Mouse (Mus musculus) adrenal gland, postnatal 25 days (tissue): ENCODE measurements around the gene Kcnk12. TPM values are rescaled to one million over a fixed set of nuclear protein-coding genes. Genes with fewer than 3 reads are reported as not detected.

ENCODE experiments used
- DNase-seq: peaks from one replicate; pipeline ENCODE4 v3.0.0; 2021; ENCODE audit warnings: mixed read lengths
- total RNA-seq: library from RNA; stranded (reverse); gene quantifications from 2 replicates; pipeline ENCODE4 v1.2.3, GENCODE M21; 2021

Kcnk12 gene
- total RNA-seq, 1 experiment from 2014 or later: 0.73 TPM

- no peak for DNase-seq
These were observed 12.1 kb downstream of the Kcnk12 start for GRCm38 (mm10) chr17:87785721-87786120.

DNA sequence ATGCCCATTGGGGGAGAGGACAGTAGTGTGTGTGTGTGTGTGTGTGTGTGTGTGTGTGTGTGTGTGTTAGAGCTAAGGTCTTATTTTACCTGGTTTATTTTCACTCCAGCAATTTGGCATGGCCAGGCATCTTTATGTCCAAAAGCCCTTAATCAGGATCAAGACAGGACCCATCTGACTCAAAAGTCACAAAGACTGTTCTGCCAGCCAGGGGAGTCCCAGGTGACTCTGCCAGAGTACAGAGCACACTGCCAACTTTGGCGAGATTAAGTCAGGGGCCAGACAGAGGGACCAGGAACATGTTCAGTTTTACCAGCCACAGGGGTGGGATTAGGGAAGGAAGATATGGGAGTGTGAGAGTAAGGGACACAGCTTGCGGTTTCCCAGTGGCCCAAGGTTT is 12.9 kb downstream of the Kcnk12 start:
- no peak for DNase-seq

GRCm38 (mm10) chr17:87784141-87784831 is 13.5 kb downstream of the Kcnk12 start:
- no peak for DNase-seq

- DNase-seq: no peak
These were observed 16.6 kb downstream of the Kcnk12 start for GRCm38 (mm10) chr17:87781244-87781643.

- no peak for DNase-seq
These were observed 17.6 kb downstream of the Kcnk12 start for GRCm38 (mm10) chr17:87780164-87780563.

DNA sequence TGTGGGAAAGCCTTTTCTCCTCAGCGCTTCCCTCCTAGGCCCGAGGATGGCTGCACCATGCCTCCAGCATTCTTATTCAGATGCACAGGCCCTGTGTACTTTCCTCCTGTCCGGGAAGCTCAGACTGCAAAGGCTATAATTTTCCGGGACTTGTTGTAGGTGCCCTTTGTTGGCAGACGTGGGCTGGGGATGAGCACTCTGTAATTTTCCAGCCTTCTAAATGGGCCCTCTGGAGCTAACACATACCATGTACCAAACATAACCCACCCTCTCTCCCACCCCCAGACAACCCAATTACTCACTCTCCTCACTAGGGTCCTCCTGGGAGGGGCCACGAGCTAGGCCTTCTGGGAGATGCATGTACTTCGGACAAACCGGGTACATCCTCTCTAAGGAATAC is 22.8 kb downstream of the Kcnk12 start:
- no peak for DNase-seq

DNA sequence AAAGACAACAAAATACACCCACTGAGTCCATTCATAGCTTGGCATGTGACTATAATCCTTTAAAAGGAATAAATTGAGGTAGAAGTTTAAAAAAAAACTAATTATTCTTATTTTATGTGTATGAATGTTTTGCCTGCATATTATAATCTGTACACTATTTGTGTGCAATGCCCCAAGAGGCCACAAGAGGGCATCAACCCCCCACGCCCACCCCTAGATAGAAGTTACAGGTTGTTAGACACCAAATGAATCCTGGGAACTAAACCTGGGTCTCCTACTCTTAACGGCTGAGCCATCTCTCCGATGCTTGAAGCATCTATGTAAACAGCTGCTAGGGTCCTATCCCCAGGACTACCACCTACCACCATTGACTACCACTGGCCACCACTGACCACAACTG is 24.6 kb downstream of the Kcnk12 start:
- DNase-seq: no peak

- peak; percentile 36 for DNase-seq
These were observed 27.0 kb downstream of the Kcnk12 start for GRCm38 (mm10) chr17:87770766-87771165.

DNA sequence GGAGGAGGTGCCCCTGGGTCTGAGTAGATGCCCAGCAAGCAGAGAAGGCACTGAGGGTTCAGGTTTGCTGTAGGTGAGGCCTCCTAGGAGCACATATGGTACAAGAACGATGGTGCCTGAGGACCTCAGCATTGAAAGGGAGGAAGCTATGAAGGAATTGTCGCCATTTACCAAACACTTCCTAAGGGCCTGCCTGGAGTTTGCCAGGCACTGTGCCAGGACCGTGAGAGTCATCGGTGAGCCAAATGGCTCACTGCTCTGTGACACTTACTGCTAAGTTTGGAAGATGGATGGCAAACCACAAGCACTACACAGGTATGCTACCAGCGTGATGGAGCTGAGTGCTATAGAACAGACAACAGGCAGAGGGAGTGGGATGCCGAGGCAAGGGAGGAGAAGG is 30.9 kb downstream of the Kcnk12 start:
- no peak for DNase-seq

DNA sequence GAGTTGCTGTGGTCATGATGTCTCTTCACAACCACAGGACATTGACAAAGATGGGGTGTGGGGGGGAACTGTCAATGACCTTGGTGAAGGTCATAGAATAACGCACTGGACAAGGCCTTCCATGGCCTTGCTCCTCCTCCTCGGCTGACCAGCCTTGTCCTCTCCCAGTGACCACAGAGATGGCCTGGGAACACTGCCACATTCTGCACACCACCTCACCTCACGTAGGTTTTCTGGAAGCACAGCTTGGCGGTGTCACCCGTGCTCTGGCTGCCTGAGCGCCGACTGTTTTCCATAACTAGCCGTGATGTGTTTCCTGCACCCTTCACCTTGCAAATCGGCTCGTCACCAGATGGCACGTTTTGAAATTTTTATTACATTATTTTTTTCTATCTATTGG is 32.8 kb downstream of the Kcnk12 start:
- no peak for DNase-seq

GRCm38 (mm10) chr17:87763146-87763545 is 34.6 kb downstream of the Kcnk12 start:
- peak; percentile 7 for DNase-seq

DNA sequence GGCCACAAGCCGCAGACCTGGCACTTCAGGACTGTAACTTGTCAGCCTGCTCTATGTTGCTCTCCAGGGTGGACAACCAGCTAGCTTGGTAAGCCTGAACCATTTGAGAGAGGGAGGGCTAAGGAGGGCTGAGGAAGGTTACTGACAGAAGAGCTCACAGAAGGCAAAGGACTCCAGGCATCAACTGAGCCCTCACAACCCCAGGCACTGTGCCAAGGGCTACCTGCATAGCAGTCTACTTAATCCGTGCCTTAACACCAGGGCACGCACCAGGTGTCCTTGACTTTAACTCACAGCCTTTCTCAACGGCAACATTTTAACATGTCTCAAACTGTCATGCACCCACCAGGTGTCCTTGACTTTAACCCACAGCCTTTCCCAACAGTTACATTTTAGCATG is 37.5 kb downstream of the Kcnk12 start:
- no peak for DNase-seq

DNA sequence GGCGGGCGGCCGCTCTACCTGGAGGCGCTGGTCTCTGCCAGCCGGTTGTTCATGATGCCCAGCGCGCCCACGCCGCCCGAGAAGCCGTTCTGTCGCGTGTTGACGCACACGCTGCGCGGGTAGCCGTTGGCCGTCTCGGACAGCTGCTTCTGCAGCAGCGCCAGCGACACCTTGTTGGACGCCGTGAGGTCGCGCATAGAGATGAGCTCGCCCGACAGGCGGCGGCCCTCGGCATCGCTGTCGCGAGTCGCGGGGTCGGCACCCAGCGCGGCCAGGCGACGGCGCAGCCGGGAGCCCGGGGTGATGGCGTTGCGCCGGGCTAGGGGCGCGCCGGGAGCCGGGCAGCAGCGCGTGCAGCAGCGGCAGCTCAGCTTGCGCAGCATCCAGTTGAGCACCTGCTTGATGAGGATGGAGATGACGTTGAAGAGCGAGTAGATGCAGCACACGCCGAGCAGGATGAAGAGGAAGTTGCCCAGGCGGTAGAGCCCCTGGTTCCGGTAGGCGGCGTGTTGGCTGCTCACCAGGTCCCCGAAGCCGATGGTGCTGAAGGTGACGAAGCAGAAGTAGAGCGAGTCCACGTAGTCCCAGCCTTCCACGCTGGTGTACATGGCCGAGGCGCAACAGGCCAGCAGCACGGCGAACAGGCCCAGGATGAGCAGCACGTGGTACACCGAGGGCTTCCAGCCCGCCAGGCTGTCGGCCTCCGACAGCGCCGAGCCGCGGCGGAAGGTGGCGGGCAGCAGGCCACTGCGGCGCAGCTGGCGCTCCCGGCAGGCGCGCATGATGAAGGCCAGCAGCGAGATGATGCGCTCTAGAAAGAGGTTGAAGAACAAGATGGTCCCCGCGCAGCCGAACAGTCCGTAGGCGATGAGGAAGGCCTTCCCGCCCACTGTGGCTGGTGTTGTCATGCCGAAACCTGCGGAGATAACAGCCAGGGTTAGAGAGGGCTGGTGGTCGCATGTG is 51.6 kb downstream of the Kcnk12 start:
- peak; percentile 48 for DNase-seq

GRCm38 (mm10) chr17:87744985-87745925 is 52.5 kb downstream of the Kcnk12 start:
- DNase-seq: no peak

GRCm38 (mm10) chr17:87739835-87740234 is 58.0 kb downstream of the Kcnk12 start:
- DNase-seq: no peak

DNA sequence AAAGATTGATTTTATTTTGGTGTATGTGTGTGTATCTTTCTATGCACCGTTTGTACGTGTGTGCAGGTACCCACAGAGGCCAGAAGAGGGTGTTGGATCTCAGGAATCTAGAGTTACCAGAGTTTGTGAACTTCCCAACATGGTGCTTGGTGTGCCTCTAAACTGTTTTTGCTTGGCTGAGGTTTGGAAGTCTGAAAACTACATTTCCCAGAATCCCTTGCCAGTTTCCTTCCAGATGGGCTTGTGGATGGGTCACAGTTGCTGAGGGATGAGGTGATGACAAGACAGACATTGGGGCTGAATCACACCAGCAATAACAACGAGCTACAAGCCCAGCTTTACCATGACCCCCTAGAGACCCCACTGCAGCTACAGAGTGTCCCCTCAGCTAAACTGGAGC is 60.6 kb downstream of the Kcnk12 start:
- DNase-seq: no peak

GRCm38 (mm10) chr17:87734471-87734870 is 63.3 kb downstream of the Kcnk12 start:
- no peak for DNase-seq

GRCm38 (mm10) chr17:87731962-87732361 is 65.8 kb downstream of the Kcnk12 start:
- no peak for DNase-seq

- DNase-seq: no peak
These were observed 71.1 kb downstream of the Kcnk12 start for GRCm38 (mm10) chr17:87726489-87727356.

GRCm38 (mm10) chr17:87724727-87725126 is 73.1 kb downstream of the Kcnk12 start:
- DNase-seq: no peak

- DNase-seq: no peak
These were observed 97.7 kb downstream of the Kcnk12 start for GRCm38 (mm10) chr17:87700101-87700500.
